Mouse (Mus musculus) bone marrow macrophage, adult 2 months (primary cell): ENCODE data around the gene Sox5.

Source experiments
- CTCF ChIP-seq: IDR thresholded peaks from 2 replicates; pipeline ENCODE4 v1.5.1; 2012; ENCODE audit warnings: low read depth, mild to moderate bottlenecking, low read length, moderate library complexity
- POLR2A ChIP-seq: IDR thresholded peaks from 2 replicates; pipeline ENCODE4 v1.6.1; 2012; ENCODE audit warnings: mild to moderate bottlenecking, low read depth, low read length, borderline replicate concordance

DNA sequence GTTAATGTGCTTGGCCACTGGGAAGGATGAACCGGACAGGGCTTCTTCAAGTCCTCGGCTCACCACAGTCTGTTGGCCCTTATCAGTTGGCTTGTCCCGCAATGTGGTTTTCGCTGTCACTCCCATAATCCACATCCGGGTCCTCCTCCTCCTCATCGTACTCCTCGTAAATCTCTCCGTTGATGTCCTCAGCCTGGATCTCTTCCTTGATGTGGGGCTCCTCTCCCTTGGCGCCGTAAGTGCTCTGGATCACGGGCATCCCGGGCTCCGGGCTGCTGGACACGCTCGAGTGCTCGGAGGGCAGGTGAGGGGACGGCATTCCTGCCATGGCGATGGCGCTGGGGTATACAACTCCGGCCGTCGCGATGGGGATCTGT, 948.6 kb downstream of the Sox5 start:
- TF ChIP-seq CTCF (no peak), POLR2A (no peak)
